Mouse (Mus musculus) forebrain, embryonic 13.5 days (tissue): ENCODE results near the gene A1cf. TPM values are rescaled to one million over a fixed set of nuclear protein-coding genes. Genes with fewer than 3 reads are reported as not detected.

Experiments used
- ATAC-seq: fragments of 200-750 bp; cut with Nextera tagmentation; 2 replicates; pipeline ENCODE4 v1.8.0; 2017
- H3K27ac ChIP-seq: fragments of 300-500 bp; sonication (generic); 2 replicates; pipeline ENCODE4 v1.5.1; 2015; ENCODE audit warnings: inconsistent platforms, mild to moderate bottlenecking, moderate library complexity
- H3K27me3 ChIP-seq: fragments of 300-500 bp; sonication (generic); 2 replicates; pipeline ENCODE4 v1.6.1; 2015; ENCODE audit warnings: mild to moderate bottlenecking, inconsistent platforms
- H3K36me3 ChIP-seq: fragments of 300-500 bp; sonication (generic); 2 replicates; pipeline ENCODE4 v1.6.1; 2015; ENCODE audit warnings: mild to moderate bottlenecking, inconsistent platforms; ENCODE audit not compliant: poor library complexity, severe bottlenecking
- H3K4me1 ChIP-seq: fragments of 300-500 bp; sonication (generic); 2 replicates; pipeline ENCODE4 v1.6.1; 2015; ENCODE audit warnings: inconsistent platforms
- H3K4me2 ChIP-seq: fragments of 300-500 bp; sonication (generic); 2 replicates; pipeline ENCODE4 v1.6.1; 2015; ENCODE audit warnings: inconsistent platforms, mild to moderate bottlenecking, moderate library complexity
- H3K4me3 ChIP-seq: fragments of 300-500 bp; sonication (generic); 2 replicates; pipeline ENCODE4 v1.5.1; 2015; ENCODE audit warnings: mild to moderate bottlenecking, inconsistent platforms
- H3K9ac ChIP-seq: fragments of 300-500 bp; sonication (generic); 2 replicates; pipeline ENCODE4 v1.6.1; 2015; ENCODE audit warnings: mild to moderate bottlenecking, inconsistent platforms
- H3K9me3 ChIP-seq: fragments of 300-500 bp; sonication (generic); replicated peaks from 2 replicates; pipeline ENCODE4 v1.6.1; 2016; ENCODE audit warnings: inconsistent platforms
- WGBS: fragments of 180-500 bp; shearing (Covaris S2); methylation state at CpG from one replicate; pipeline ENCODE4 v1.1.7; 2015; 5-methylcytosine and 5-hydroxymethylcytosine counted together
- polyA plus RNA-seq: library from polyadenylated mRNA; unstranded; fragments of >200 nt; fragmentation: Nextera tagmentation; extraction: Ambion mirVana; gene quantifications from 2 replicates; pipeline ENCODE4 v1.2.1, GENCODE M21; 2015

The A1cf gene
- polyA plus RNA-seq, 1 experiment from 2014 or later: not detected

- Histone ChIP-seq H3K27me3 (no peaks in the 10 kb centered on the region), H3K36me3 (no peaks in the 10 kb centered on the region), H3K4me2 (no peak overlapping the region), H3K4me3 (no peak overlapping the region), H3K27ac (no peak overlapping the region), H3K9ac (no peak overlapping the region), H3K9me3 (no peaks in the 10 kb centered on the region), H3K4me1 (no peaks in the 10 kb centered on the region)
- ATAC-seq: no peak
- 88% methylated on average over 6 of the region's 6 CpGs for WGBS
These were observed 22.7 kb downstream of the A1cf start for GRCm38 (mm10) chr19:31891001-31891893.

- Histone ChIP-seq H3K4me3 (no peak overlapping the region), H3K9me3 (no peaks in the 10 kb centered on the region), H3K27me3 (no peaks in the 10 kb centered on the region), H3K4me1 (no peaks in the 10 kb centered on the region), H3K4me2 (no peak overlapping the region), H3K9ac (no peak overlapping the region), H3K27ac (no peak overlapping the region), H3K36me3 (no peaks in the 10 kb centered on the region)
- ATAC-seq: no peak
- 80% methylated on average over 1 of the region's 1 CpGs for WGBS
These were observed 27.4 kb downstream of the A1cf start for GRCm38 (mm10) chr19:31895971-31896370.

- H3K4me3 ChIP-seq: no peak overlapping the region
- ATAC-seq: no peak
- H3K27me3 ChIP-seq: no peaks in the 10 kb centered on the region
- H3K9ac ChIP-seq: no peak overlapping the region
- H3K36me3 ChIP-seq: no peaks in the 10 kb centered on the region
- no peaks in the 10 kb centered on the region for H3K9me3 ChIP-seq
- no peaks in the 10 kb centered on the region for H3K4me1 ChIP-seq
- H3K4me2 ChIP-seq: no peak overlapping the region
- H3K27ac ChIP-seq: no peak overlapping the region
- 90% methylated on average over 1 of the region's 1 CpGs for WGBS
These were observed 28.1 kb downstream of the A1cf start for GRCm38 (mm10) chr19:31896711-31897110.

GRCm38 (mm10) chr19:31905671-31906070 is 37.1 kb downstream of the A1cf start:
- WGBS: 78% methylated on average over 7 of the region's 7 CpGs
- Histone ChIP-seq H3K36me3 (no peaks in the 10 kb centered on the region), H3K4me1 (0 out of 2 replicates have a peak, but pooled peaks cover 4% of the 10 kb centered on the region), H3K4me3 (no peak overlapping the region), H3K9ac (no peak overlapping the region), H3K27me3 (no peaks in the 10 kb centered on the region), H3K9me3 (no peaks in the 10 kb centered on the region), H3K27ac (no peak overlapping the region), H3K4me2 (no peak overlapping the region)
- no peak for ATAC-seq

GRCm38 (mm10) chr19:31910423-31910822 is 41.9 kb downstream of the A1cf start:
- ATAC-seq: no peak
- Histone ChIP-seq H3K4me3 (no peak overlapping the region), H3K4me1 (0 out of 2 replicates have a peak, but pooled peaks cover 4% of the 10 kb centered on the region), H3K36me3 (no peaks in the 10 kb centered on the region), H3K9ac (no peak overlapping the region), H3K27ac (no peak overlapping the region), H3K4me2 (no peak overlapping the region), H3K27me3 (no peaks in the 10 kb centered on the region), H3K9me3 (no peaks in the 10 kb centered on the region)
- WGBS: 88% methylated on average over 6 of the region's 6 CpGs

GRCm38 (mm10) chr19:31913946-31914345 is 45.4 kb downstream of the A1cf start:
- H3K27ac ChIP-seq: no peak overlapping the region
- no peaks in the 10 kb centered on the region for H3K9me3 ChIP-seq
- no peak overlapping the region for H3K4me3 ChIP-seq
- 92% methylated on average over 4 of the region's 4 CpGs for WGBS
- no peak overlapping the region for H3K4me2 ChIP-seq
- H3K36me3 ChIP-seq: no peaks in the 10 kb centered on the region
- no peaks in the 10 kb centered on the region for H3K4me1 ChIP-seq
- no peaks in the 10 kb centered on the region for H3K27me3 ChIP-seq
- ATAC-seq: no peak
- no peak overlapping the region for H3K9ac ChIP-seq

- H3K27me3 ChIP-seq: no peaks in the 10 kb centered on the region
- WGBS: 99% methylated on average over 4 of the region's 4 CpGs
- ATAC-seq: no peak
These were observed 51.8 kb downstream of the A1cf start for GRCm38 (mm10) chr19:31920357-31920756.

GRCm38 (mm10) chr19:31921852-31922251 is 53.3 kb downstream of the A1cf start:
- Histone ChIP-seq H3K9me3 (no peaks in the 10 kb centered on the region), H3K4me3 (no peak overlapping the region), H3K27me3 (no peaks in the 10 kb centered on the region), H3K9ac (no peak overlapping the region), H3K4me2 (no peak overlapping the region), H3K36me3 (no peaks in the 10 kb centered on the region), H3K27ac (no peak overlapping the region), H3K4me1 (peaks cover 3% of the 10 kb centered on the region; the same call in 1 of the 2 replicates)
- 45% methylated on average over 5 of the region's 5 CpGs for WGBS
- ATAC-seq: no peak

More at GRCm38 (mm10) chr19:31920357-31920756, 51.8 kb downstream of the A1cf start:
- H3K4me2 ChIP-seq: no peak overlapping the region
- no peaks in the 10 kb centered on the region for H3K9me3 ChIP-seq
- H3K9ac ChIP-seq: no peak overlapping the region
- H3K27ac ChIP-seq: no peak overlapping the region
- H3K36me3 ChIP-seq: no peaks in the 10 kb centered on the region
- peaks cover 3% of the 10 kb centered on the region; the same call in 1 of the 2 replicates for H3K4me1 ChIP-seq
- H3K4me3 ChIP-seq: no peak overlapping the region

- H3K27ac ChIP-seq: no peak overlapping the region
- no peaks in the 10 kb centered on the region for H3K36me3 ChIP-seq
- H3K9ac ChIP-seq: no peak overlapping the region
- peaks cover 3% of the 10 kb centered on the region; the same call in 1 of the 2 replicates for H3K4me1 ChIP-seq
- no peaks in the 10 kb centered on the region for H3K27me3 ChIP-seq
- ATAC-seq: no peak
- H3K9me3 ChIP-seq: no peaks in the 10 kb centered on the region
- 78% methylated on average over 6 of the region's 6 CpGs for WGBS
- no peak overlapping the region for H3K4me2 ChIP-seq
- H3K4me3 ChIP-seq: no peak overlapping the region
These were observed 55.2 kb downstream of the A1cf start for GRCm38 (mm10) chr19:31923615-31924352.

GRCm38 (mm10) chr19:31950793-31951489 is 82.4 kb downstream of the A1cf start:
- no peak for ATAC-seq
- H3K27ac ChIP-seq: no peak overlapping the region
- H3K36me3 ChIP-seq: no peaks in the 10 kb centered on the region
- no peaks in the 10 kb centered on the region for H3K27me3 ChIP-seq
- H3K9ac ChIP-seq: no peak overlapping the region
- H3K4me1 ChIP-seq: no peaks in the 10 kb centered on the region
- no peak overlapping the region for H3K4me3 ChIP-seq
- WGBS: 75% methylated on average over 7 of the region's 7 CpGs
- no peaks in the 10 kb centered on the region for H3K9me3 ChIP-seq
- H3K4me2 ChIP-seq: no peak overlapping the region

GRCm38 (mm10) chr19:31953799-31954198 is 85.2 kb downstream of the A1cf start:
- no peaks in the 10 kb centered on the region for H3K4me1 ChIP-seq
- no peak for ATAC-seq
- H3K9ac ChIP-seq: no peak overlapping the region
- no peak overlapping the region for H3K4me2 ChIP-seq
- no peak overlapping the region for H3K27ac ChIP-seq
- no peaks in the 10 kb centered on the region for H3K9me3 ChIP-seq
- no peaks in the 10 kb centered on the region for H3K27me3 ChIP-seq
- no peak overlapping the region for H3K4me3 ChIP-seq
- WGBS: 89% methylated on average over 2 of the region's 2 CpGs
- no peaks in the 10 kb centered on the region for H3K36me3 ChIP-seq

GRCm38 (mm10) chr19:31954267-31954666 is 85.7 kb downstream of the A1cf start:
- Histone ChIP-seq H3K36me3 (no peaks in the 10 kb centered on the region), H3K27me3 (no peaks in the 10 kb centered on the region), H3K27ac (no peak overlapping the region), H3K9me3 (no peaks in the 10 kb centered on the region), H3K9ac (no peak overlapping the region), H3K4me2 (no peak overlapping the region), H3K4me1 (no peaks in the 10 kb centered on the region), H3K4me3 (no peak overlapping the region)
- no peak for ATAC-seq
- WGBS: 72% methylated on average over 4 of the region's 4 CpGs
